Mouse (Mus musculus) heart, postnatal 0 days (tissue): ENCODE data around the gene Shroom3.

ENCODE experiments used
- CTCF ChIP-seq: IDR thresholded peaks from 2 replicates; pipeline ENCODE4 v1.5.1; 2016; ENCODE audit warnings: antibody characterized with exemption, control low read depth, low read depth
- EP300 ChIP-seq: IDR thresholded peaks from 2 replicates; pipeline ENCODE4 v1.6.1; 2016; ENCODE audit warnings: antibody characterized with exemption, low read depth

DNA sequence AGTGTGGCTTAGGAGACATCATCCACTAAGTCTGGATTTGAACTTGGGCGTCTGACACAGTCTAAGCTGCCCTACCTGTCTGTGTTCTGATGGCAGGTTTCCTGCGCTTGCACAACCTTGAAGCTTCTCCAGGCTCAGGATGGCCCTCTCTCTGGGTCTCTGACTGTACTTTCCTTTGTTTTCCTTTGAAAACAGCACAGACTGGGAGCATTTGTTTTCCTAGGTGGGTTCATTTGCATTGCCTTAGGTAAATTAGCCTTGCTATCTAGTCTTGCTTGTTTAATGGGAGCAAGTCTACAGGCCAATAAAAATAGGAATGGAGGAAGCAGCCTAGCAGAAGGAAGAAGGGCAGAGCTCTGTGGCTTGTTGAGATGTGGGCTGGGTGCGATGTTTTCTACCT, 114.7 kb downstream of the Shroom3 start:
- no peak for TF ChIP-seq EP300
- TF ChIP-seq CTCF = no peak
